Mouse (Mus musculus) fibroblast of lung, adult 2 months (primary cell): ENCODE measurements at regions not wholly inside any gene's neighbourhood (a gene's known extent, or its start where the extent isn't known, plus 50 kb on each side); places are given as distances from the start of the nearest gene placed in this dataset.

Source experiments
- DNase-seq: peaks from one replicate; pipeline ENCODE4 v3.0.0-alpha.2; 2011; ENCODE audit warnings: low read depth

DNA sequence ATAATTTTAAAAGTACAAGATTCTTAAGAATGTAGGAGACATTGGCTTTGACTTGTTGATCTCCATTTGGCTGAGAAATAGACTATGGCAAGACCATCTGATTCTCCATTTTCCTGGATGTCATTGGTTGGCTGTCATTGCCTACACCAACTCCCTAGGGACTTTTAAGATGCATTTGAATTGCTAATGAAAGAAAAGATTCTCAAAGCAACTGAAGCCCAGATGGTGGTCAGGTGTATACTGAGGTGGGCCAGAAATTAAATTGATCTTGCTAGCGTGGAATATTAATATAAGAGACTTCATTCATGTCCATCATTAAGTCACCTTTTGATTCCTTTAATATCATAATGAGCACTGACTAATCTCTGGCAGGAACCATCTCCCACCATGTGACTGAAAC lies 686.1 kb upstream of the Ptchd4 start:
- no peak for DNase-seq

- no peak for DNase-seq
These were observed 688.2 kb upstream of the Ptchd4 start for GRCm38 (mm10) chr17:41627576-41627975.

GRCm38 (mm10) chr17:41594431-41594830 lies 659.6 kb upstream of the Cenpq start:
- peak; percentile 18 for DNase-seq
